Mouse (Mus musculus): ENCODE results near the gene Ehmt2. TPM values are rescaled to one million over a fixed set of nuclear protein-coding genes. Genes with fewer than 3 reads are reported as not detected.
A peak's percentile ranks its signal among the peaks of the same experiment; 100 is the strongest.
"Not testable (repeated sequence)": the region's sequence is repeated elsewhere in the genome, so short reads cannot be mapped to it uniquely, and the experiment has no call there.

Ehmt2 gene
- total RNA-seq, 1 experiment from 2014 or later = 87.4 TPM

DNA sequence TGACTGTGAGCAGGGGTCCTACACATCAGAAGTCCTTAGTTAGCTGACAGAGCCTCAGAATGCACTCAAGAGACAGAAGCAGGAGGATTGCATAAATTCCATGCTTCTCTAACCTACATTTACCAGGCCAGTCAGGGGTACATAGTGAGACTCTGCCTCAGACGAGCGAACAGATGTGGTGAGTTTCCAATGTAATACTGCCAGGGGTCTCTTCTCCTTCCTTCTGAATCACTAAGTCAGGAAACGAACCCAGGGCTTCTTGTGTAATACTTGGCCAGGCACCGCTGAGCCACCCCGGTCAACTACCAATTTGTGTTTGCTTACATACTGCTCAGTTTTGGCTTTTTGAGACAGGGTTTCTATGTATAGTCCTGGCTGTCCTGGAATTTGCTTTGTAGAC, 10.3 kb upstream of the Ehmt2 start:
- ATAC-seq (ENCODE audit: extremely low read depth, insufficient number of reproducible peaks, low FRiP score, poor library complexity, severe bottlenecking) = no peak

DNA sequence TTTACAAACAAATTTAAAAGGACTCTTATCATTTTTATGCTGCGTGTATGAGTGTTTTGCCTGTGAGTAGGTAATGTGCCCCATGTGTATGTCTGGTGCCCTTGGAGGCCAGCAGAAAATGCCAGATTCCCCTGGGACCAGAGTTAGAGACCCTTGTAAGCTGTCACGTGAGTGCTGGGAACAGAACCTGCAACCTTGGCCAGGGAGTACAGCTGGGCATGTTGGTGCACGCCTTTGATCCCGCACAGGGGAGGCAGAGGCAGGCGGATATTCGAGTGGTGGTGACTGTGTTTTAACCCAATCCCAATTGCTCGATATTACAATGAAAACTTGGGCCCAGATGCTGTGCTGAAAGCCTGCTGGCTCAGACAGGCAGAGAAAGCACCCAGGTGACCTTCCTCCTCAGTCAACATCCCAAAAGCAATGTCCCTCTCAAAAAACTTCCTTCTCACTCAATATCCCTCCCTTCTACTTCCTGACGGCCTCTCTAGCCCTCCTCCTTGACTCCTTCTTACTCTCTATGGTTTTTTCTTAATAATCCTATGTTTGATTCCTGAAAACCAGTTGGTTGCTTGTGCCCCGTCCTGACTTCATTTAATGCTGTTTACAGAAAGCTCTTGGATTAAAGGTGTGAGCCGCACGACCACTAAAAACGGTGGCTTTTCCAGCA, 8.1 kb upstream of the Ehmt2 start:
- ATAC-seq (ENCODE audit: extremely low read depth, insufficient number of reproducible peaks, low FRiP score, poor library complexity, severe bottlenecking) = no peak

DNA sequence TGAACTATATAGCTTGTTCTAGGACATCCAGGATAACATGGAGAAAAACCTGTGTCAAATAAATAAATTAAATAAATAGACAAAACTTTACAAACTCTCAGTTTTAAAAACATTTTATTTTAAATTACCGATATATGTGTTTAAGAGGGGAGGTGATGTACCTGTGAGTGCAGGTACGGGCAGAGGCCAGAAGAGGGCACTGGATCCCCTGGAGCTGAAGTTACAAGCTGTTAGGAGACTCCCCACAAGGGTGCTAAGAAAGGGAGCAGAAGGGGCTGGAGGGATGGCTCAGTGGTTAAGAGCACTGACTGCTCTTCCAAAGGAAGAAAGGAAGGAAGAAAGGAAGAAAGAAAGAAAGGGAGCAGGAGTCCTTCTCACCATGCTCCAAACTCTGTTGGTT, 6.9 kb upstream of the Ehmt2 start:
- no peak for ATAC-seq (ENCODE audit: extremely low read depth, insufficient number of reproducible peaks, low FRiP score, poor library complexity, severe bottlenecking)

DNA sequence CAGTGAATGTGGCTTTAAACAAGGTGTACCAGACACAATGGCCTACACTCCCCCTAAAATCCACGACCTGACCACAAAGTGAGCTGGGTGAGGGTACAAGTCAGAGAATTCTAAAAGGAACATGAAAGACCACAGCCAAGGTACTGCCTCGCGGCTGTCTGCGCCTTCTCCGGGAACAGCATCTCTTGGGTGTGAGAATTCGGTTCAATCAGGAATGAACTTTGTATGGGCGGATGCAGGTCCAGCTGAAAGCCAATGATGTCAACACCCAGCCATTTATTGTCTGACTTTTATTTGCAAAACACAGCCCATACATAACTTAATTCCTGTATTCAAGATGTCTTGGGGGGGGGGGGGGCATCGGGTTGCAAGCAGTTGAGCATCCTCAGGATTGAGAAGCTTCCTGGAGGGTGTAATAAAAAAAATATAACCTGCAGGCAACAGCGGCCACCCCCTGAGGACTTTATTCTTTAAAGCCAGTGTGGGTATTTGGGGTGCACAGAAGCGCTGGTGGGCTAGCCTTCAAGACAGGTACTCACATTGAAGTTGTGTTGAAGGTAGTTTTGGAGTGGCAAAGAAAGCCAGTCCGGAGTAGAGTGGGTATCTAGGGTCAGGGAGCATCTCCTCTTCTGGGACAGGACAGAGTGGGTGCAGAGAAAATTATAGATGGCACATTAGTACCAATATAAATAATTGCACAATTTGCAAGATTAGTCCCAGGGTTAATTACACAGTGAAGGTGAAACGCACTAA, 5.0 kb upstream of the Ehmt2 start:
- ATAC-seq (ENCODE audit: extremely low read depth, insufficient number of reproducible peaks, low FRiP score, poor library complexity, severe bottlenecking) = no peak

DNA sequence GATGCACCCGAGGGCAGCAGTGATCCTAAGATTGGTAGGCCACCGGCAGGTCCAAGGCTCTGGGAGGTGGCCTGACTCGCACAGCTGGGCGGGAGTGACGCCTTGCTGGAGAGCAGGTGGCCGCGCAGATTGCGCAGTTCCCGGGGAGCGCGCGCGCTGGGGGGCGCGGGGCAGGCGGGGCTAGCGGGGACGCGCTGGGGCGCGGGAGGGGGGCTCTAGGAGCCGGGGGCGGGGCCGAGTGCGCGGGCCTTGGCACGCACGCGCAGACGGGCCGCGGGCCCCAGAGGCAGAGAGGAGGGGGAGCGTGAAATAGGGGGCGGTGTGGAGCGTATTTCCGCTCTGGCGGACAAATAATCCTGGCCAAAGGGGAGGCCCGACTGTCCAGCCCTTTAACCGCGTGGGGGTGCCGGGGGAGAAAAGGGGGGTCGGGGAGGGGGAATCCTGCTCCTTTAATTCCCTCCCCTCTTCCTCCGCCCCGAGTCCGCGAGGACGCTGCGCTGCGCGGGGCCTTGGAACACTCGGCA, 4.1 kb upstream of the Ehmt2 start:
- ATAC-seq (ENCODE audit: extremely low read depth, insufficient number of reproducible peaks, low FRiP score, poor library complexity, severe bottlenecking) = peak; percentile 67

DNA sequence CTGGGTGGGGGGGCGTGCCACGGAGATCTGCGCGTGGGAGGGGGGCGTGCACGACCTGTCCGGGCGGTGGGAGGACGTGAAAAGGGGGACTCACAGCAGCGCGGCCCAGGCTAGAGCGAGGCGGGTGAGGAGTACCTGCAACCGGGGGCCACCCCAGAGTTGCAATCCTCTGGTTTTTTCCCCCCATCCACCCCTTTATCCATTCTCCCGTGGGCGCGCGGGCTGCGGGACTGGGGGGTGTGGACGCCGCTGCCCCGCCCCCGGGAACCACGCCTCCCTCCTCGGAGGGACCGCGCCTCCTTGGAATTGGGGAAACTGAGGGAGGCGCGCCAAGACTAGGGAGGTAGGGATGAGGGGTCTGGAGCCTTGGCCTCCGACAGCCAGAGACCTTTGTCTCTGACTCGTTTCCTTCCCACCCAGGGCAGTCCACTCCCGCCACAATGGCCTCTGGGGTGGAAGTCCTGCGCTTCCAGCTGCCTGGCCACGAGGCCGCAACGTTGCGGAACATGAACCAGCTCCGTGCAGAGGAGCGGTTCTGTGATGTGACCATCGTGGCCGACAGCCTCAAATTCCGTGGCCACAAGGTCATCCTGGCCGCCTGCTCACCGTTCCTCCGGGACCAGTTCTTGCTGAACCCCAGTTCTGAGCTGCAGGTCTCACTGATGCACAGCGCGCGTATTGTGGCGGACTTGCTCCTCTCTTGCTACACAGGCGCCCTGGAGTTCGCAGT, 3.3 kb upstream of the Ehmt2 start:
- ATAC-seq (ENCODE audit: extremely low read depth, insufficient number of reproducible peaks, low FRiP score, poor library complexity, severe bottlenecking) = no peak

DNA sequence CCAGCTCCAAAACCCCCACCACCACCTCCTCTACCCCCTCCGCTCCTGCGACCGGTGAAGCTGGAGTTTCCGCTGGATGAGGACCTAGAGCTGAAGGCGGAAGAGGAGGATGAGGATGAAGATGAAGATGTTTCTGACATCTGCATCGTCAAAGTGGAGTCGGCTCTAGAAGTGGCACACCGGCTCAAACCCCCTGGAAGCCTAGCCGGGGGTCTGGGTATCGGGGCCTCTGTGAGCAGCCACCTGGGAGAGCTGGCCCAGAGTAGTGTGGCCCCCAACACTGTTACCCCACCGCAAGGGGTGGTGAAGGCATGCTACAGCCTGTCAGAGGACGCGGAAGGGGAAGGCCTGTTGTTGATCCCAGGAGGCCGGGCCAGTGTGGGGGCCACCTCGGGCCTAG, 2.5 kb upstream of the Ehmt2 start:
- no peak for ATAC-seq (ENCODE audit: extremely low read depth, insufficient number of reproducible peaks, low FRiP score, poor library complexity, severe bottlenecking)

DNA sequence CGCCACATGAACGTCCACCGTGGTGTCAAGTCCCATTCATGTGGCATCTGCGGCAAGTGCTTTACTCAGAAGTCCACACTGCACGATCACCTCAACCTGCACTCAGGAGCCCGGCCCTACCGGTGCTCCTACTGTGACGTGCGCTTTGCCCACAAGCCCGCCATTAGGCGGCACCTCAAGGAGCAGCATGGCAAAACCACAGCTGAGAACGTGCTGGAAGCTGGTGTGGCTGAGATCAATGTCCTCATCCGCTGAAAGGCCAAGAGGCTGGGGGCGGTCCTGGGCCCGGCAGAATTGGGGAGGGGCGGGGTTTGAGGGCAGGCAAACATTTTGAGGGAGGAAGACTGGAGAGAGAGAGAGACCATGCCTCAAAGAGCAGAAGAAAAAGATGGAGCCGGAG, 1.9 kb upstream of the Ehmt2 start:
- no peak for ATAC-seq (ENCODE audit: extremely low read depth, insufficient number of reproducible peaks, low FRiP score, poor library complexity, severe bottlenecking)

DNA sequence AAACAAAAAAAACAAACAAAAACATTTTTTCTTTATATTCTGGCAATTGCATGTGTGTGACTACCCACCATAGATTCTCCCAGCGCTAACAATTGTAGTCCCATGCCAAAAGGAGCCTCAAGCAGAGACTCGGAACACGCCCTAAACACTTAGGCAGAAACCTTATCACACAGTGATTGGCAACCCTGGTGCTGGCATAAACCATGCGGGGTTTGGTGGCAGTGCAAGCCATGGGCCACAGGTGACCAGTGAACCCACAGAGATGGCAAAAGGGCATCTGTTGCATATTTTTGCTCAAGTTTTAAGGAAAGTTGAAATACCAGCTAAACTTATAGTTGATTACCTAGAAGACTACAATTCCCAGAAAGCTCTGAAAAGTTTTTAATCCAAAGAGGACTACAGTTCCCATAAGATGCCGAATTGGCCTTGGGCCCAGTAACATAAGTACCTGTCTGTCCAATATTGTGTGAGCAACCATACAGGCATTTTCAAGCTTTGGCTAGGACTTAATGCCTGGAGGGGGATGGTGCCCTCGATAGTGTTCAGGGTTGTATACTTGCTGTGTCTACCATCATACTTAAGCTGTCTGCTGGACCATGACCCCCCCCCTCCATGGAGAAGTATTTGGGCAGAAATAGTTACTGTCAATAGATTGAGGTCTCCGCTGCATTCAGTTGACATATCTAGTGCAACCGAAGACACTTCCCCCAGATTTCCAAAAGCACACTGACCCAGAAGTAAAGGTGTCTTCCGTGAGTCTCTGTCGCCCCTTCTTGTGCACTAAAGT, 703 bp upstream of the Ehmt2 start:
- ATAC-seq (ENCODE audit: extremely low read depth, insufficient number of reproducible peaks, low FRiP score, poor library complexity, severe bottlenecking) = no peak

DNA sequence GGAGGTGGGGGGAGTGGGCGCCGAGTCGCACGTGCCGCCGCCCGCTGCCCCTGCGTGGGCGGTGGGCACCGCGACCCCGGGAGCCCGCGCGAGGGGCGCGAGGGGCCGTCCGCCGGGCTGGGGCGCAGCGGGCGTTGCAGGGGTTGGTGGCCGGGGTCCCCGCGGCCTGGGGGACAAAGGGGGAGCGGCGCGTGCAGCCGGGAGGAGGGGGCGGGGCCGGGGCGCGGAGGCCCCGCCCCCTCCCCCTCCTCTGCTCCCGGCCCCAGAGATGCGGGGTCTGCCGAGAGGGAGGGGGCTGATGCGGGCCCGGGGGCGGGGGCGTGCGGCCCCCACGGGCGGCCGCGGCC, 410 bp downstream of the Ehmt2 start:
- ATAC-seq (ENCODE audit: extremely low read depth, insufficient number of reproducible peaks, low FRiP score, poor library complexity, severe bottlenecking) = no peak

DNA sequence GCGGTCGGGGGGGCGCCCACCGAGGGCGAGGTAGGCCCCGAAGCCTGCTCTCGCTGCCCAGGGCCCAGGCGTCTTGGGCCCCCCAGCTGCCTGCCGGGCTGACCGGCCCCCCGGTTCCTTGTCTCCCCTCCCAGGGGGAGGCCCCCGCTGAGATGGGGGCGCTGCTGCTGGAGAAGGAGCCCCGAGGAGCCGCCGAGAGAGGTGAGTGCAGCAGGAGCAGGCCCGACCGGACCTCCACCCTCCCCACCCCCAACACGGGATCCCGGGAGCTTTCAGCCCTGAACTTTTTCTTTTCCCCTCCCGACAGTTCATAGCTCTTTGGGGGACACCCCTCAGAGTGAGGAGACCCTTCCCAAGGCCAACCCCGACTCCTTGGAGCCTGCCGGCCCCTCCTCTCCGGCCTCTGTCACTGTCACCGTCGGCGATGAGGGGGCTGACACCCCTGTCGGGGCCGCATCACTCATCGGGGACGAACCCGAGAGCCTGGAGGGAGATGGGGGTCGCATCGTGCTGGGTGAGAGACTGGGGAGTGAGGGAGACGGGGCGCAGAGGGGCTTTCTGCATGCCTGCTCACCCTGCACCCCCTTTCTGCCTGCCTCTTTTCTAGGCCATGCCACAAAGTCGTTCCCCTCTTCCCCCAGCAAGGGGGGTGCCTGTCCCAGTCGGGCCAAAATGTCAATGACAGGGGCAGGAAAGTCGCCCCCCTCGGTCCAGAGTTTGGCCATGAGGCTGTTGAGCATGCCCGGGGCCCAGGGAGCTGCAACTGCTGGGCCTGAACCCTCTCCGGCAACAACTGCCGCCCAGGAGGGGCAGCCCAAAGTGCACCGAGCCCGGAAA, 1.0 kb downstream of the Ehmt2 start:
- ATAC-seq (ENCODE audit: extremely low read depth, insufficient number of reproducible peaks, low FRiP score, poor library complexity, severe bottlenecking) = no peak

DNA sequence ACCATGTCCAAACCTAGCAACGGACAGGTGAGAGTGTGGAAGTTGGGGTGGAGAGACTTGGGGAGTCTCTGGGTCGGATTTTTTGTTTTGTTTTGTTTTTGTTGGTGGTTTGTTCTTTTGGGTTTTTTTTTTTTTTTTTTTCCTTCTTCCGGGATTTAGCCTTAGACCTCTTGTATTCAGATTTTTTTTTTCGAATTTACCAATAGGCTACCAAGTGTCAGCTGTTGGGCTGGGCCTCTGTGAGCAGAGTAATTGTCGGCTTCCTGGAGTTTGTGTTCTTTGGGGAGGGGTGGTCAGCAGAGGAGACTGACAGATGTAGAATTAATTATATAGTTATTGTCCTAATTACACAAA, 1.6 kb downstream of the Ehmt2 start:
- ATAC-seq (ENCODE audit: extremely low read depth, insufficient number of reproducible peaks, low FRiP score, poor library complexity, severe bottlenecking) = no peak

DNA sequence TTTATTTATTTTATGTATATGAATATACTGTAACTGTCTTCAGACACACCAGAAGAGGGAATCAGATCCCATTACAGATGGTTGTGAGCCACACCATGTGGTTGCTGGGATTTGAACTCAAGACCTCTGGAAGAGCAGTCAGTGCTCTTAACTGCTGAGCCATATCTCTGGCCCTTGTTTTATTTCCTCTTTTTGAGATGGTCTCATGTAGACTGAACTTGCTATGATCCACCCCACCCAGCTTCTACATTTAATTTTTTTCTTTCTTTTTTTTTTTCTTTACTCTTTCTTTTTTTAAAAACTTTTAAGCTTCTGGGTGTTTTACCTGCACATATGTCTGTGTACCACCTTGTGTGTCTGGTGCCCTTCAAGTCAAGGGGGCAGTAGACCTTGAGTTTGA, 2.6 kb downstream of the Ehmt2 start:
- not testable (repeated sequence) for ATAC-seq (ENCODE audit: extremely low read depth, insufficient number of reproducible peaks, low FRiP score, poor library complexity, severe bottlenecking)

DNA sequence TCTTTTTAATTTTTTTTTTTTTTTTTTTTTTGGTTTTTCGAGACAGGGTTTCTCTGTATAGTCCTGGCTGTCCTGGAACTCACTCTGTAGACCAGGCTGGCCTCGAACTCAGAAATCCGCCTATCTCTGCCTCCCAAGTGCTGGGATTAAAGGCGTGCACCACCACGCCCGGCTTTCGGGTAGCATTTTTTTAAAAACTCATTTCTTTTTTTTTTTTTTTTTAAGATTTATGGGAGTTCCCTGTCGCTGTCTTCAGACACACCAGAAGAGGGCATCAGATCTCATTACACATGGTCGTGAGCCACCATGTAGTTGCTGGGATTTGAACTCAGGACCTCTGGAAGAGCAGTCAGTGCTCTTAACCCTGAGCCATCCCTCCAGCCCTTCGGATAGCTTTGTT, 3.7 kb downstream of the Ehmt2 start:
- not testable (repeated sequence) for ATAC-seq (ENCODE audit: extremely low read depth, insufficient number of reproducible peaks, low FRiP score, poor library complexity, severe bottlenecking)

DNA sequence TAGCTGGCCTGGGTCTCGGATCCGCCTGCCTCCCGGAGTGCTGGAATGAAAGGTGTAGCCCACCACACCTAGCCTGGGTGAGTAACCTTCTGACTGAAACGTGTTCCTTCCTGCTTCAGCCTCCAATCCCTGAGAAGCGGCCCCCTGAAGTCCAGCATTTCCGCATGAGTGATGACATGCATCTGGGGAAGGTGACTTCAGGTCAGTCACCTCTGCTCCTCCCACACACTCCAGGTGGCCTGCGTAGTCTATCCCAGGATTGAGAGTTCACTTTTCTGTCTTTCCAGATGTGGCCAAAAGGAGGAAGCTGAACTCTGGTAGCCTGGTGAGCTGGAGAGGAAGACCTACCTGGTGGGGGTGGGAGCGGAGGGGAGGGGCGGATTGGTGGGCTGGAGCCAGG, 4.6 kb downstream of the Ehmt2 start:
- ATAC-seq (ENCODE audit: extremely low read depth, insufficient number of reproducible peaks, low FRiP score, poor library complexity, severe bottlenecking) = no peak

DNA sequence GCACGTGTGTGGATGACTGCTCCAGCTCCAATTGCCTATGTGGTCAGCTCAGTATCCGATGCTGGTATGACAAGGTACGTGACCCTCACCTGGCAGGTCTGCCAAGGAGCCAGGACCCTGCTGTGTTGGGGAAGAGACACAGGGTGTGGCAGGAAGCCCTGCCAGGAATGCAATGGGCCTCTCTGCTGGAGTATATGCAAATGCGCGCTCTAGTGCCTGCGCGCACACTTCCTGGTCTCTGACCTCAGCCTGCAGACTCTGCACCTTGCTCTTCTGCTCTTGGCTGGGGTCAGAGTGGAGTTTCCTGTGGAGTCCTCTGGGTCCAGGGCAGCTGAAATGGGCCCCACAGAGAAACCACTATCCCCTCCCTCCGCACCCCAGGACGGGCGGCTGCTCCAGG, 12.7 kb downstream of the Ehmt2 start:
- no peak for ATAC-seq (ENCODE audit: extremely low read depth, insufficient number of reproducible peaks, low FRiP score, poor library complexity, severe bottlenecking)

DNA sequence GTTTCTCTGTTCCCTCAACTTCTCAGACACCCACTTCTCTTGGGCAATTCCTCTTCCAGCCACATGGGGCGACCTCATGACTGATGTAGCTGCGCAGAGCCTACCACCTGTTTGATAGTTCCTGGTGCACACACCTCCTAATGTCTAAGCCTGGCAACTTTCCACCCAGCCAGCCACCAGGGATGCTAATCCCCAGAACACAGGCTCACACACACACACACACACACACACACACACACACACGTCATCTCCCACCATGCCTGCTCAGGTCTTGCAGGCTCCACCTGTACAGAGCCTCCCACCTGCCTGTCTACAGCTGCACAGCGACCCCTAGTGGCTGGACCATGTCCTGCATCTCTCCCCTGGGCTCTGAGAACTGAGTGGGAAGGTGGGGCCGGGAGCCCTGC, 13.7 kb downstream of the Ehmt2 start:
- ATAC-seq (ENCODE audit: extremely low read depth, insufficient number of reproducible peaks, low FRiP score, poor library complexity, severe bottlenecking) = peak; percentile 71

DNA sequence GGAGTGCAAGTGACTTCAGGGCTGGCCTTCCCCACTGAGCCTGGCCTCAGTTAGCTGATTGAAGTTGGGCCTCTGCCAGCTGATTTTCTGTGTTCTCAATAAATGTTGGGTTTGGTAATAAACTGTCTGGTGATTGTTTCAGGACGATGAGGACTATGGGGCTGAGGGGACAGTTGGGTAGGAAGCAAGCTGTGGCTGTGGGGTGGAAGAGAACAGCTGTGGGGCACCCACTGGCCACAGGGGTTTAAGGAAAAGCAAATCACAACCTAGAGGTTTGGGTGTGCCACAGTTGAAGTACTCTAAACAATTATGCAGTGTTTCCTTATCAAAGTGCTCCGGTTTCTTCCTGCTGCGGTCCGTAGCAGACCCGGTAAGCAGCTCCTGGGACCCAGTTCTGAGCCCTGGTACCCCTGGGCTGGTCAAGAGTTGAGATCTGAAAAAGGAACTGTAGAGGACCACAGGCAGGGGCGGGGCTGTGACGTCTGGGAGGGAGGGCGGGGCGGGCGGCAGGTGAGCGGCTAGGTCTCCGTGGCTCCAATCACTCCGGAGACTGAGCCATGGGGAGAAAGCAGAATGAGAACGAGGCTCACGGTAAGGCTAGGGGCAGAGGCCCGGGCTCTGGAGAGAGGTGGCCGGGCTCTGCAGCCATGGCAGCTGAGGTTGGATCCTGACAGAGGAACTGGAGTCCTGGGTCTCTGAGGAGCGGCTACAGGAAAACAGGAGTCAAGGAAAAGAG, 15.8 kb downstream of the Ehmt2 start, which contains the start of gene Slc44a4:
Gene Slc44a4 (plus strand): TSS at position 537 of the 736 bp plus-strand sequence.
- ATAC-seq (ENCODE audit: extremely low read depth, insufficient number of reproducible peaks, low FRiP score, poor library complexity, severe bottlenecking) = no peak

All from neutrophil, adult 5-6 weeks (primary cell).